Mouse (Mus musculus) embryonic facial prominence, embryonic 11.5 days (tissue): Measurements from ENCODE around the gene Gabrg1. TPM values are rescaled to one million over a fixed set of nuclear protein-coding genes. Genes with fewer than 3 reads are reported as not detected.

Source experiments
- ATAC-seq: fragments of 200-750 bp; cut with Nextera tagmentation; replicated peaks from 2 replicates; pipeline ENCODE4 v1.8.0; 2017; ENCODE audit warnings: low read depth; ENCODE audit not compliant: insufficient number of reproducible peaks, low FRiP score, low TSS enrichment
- DNase-seq: peaks from one replicate; pipeline ENCODE4 v3.0.0-alpha.2; 2015; ENCODE audit warnings: low spot score
- H3K27ac ChIP-seq: fragments of 300-500 bp; sonication (generic); replicated peaks from 2 replicates; pipeline ENCODE4 v1.5.1; 2014; ENCODE audit warnings: mild to moderate bottlenecking, low read depth, low read length, control low read depth
- H3K27me3 ChIP-seq: fragments of 300-500 bp; sonication (generic); 2 replicates; pipeline ENCODE4 v1.6.1; 2014; ENCODE audit warnings: mild to moderate bottlenecking, low read length, moderate library complexity, mixed read lengths; ENCODE audit not compliant: control insufficient read depth, insufficient read depth
- H3K36me3 ChIP-seq: fragments of 300-500 bp; sonication (generic); replicated peaks from 2 replicates; pipeline ENCODE4 v1.6.1; 2014; ENCODE audit warnings: low read depth, mild to moderate bottlenecking, low read length, moderate library complexity, mixed read lengths; ENCODE audit not compliant: control insufficient read depth, insufficient read depth
- H3K4me1 ChIP-seq: fragments of 300-500 bp; sonication (generic); 2 replicates; pipeline ENCODE4 v1.6.1; 2014; ENCODE audit warnings: low read length, mixed read lengths; ENCODE audit not compliant: control insufficient read depth, insufficient read depth
- H3K4me2 ChIP-seq: fragments of 300-500 bp; sonication (generic); 2 replicates; pipeline ENCODE4 v1.6.1; 2014; ENCODE audit warnings: low read depth, mild to moderate bottlenecking, control low read depth, low read length, moderate library complexity
- H3K4me3 ChIP-seq: fragments of 300-500 bp; sonication (generic); 2 replicates; pipeline ENCODE4 v1.5.1; 2014; ENCODE audit warnings: low read depth, low read length, control low read depth
- H3K9ac ChIP-seq: fragments of 300-500 bp; sonication (generic); replicated peaks from 2 replicates; pipeline ENCODE4 v1.6.1; 2014; ENCODE audit warnings: mild to moderate bottlenecking, control low read depth, low read length
- H3K9me3 ChIP-seq: fragments of 300-500 bp; sonication (generic); replicated peaks from 2 replicates; pipeline ENCODE4 v1.6.1; 2016; ENCODE audit warnings: mild to moderate bottlenecking, low read length, inconsistent platforms, mixed read lengths; ENCODE audit not compliant: control insufficient read depth
- WGBS: fragments of 180-500 bp; shearing (Covaris S2); extraction: QIAGEN DNeasy Blood & Tissue Kit; methylation state at CpG from one replicate; pipeline ENCODE4 v1.1.7; 2014; 5-methylcytosine and 5-hydroxymethylcytosine counted together
- polyA plus RNA-seq: library from polyadenylated mRNA; unstranded; fragments of >200 nt; fragmentation: Nextera tagmentation; extraction: Ambion mirVana; gene quantifications from 2 replicates; pipeline ENCODE4 v1.2.1, GENCODE M21; 2014

The Gabrg1 gene
- polyA plus RNA-seq = 0.07 and 0.13 TPM in 2 replicates

GRCm38 (mm10) chr5:70842192-70843095 lies at the start of gene Gabrg1:
TSS of gene Gabrg1 (minus strand) at chr5:70842617.
- 1% methylated on average over 19 of the region's 19 CpGs for WGBS
- Histone ChIP-seq H3K4me1 (no peaks in the 10 kb centered on the region), H3K36me3 (no peaks in the 10 kb centered on the region), H3K9ac (peak within 1 kb of the TSS; percentile 18; the same call in 1 of the 2 replicates), H3K27ac (no peak within 1 kb of the TSS), H3K27me3 (no peaks in the 10 kb centered on the region), H3K9me3 (no peaks in the 10 kb centered on the region), H3K4me2 (peak within 1 kb of the TSS; percentile 48), H3K4me3 (peak within 1 kb of the TSS; percentile 5)
- DNase-seq (peak; percentile 62), ATAC-seq (peak; percentile 91)

DNA sequence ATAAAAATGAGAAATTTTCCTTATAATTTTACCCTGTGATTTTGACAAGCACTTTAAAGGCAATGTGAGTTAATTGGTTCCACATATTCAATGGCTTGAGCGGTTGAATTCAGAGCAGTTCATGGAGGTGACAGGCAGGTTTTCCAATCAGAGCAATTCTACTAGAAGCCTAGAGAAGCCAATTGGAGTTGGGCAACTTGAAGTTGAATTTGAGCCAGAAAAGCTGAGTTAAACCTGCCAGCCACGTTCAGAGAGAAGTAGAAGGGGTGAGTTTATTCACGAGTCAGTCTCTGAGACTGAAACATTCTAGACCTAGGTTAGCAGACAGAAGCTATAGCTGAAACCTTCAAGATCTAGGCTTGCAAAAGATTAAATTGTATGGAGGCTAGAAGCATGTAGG lies 41.6 kb upstream of the Gabrg1 start:
- H3K4me3 ChIP-seq = no peak overlapping the region
- WGBS = 83% methylated on average over 3 of the region's 3 CpGs

DNA sequence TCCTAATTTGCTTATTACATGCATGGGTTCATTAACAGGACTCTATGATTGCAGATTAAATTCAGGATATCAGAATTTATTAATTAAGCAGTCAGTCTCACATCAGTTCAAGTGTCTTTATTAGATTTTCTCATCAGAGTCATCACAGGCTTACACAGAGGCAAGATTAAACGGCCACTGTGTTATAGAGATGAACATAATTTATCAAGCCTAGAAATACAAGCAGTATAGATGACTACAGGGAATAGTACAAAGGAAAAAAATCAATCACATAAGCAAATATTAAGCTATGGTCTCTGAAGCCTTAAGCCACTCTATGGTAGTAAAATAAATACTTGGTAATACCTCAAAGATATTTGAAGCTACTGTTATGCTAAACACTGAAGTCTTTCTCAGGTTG lies 27.7 kb upstream of the Gabrg1 start:
- H3K27ac ChIP-seq = no peak overlapping the region
- no peak overlapping the region for H3K9ac ChIP-seq
- 77% methylated on average over 1 of the region's 1 CpGs for WGBS
- DNase-seq (no peak), ATAC-seq (no peak)
- no peak overlapping the region for H3K4me3 ChIP-seq
- H3K4me1 ChIP-seq = no peaks in the 10 kb centered on the region
- no peaks in the 10 kb centered on the region for H3K36me3 ChIP-seq
- H3K4me2 ChIP-seq = no peak overlapping the region
- no peaks in the 10 kb centered on the region for H3K9me3 ChIP-seq
- no peaks in the 10 kb centered on the region for H3K27me3 ChIP-seq

More for the DNA sequence above, 41.6 kb upstream of the Gabrg1 start:
- ATAC-seq = no peak
- Histone ChIP-seq H3K9ac (no peak overlapping the region), H3K27me3 (no peaks in the 10 kb centered on the region), H3K4me1 (no peaks in the 10 kb centered on the region), H3K36me3 (no peaks in the 10 kb centered on the region), H3K4me2 (no peak overlapping the region), H3K9me3 (no peaks in the 10 kb centered on the region), H3K27ac (no peak overlapping the region)
- no peak for DNase-seq

GRCm38 (mm10) chr5:70843096-70843734 lies 798 bp upstream of the Gabrg1 start:
- DNase-seq = peak; percentile 91
- no peak overlapping the region for H3K9ac ChIP-seq
- H3K4me3 ChIP-seq = peak overlapping the region; percentile 5; the same call in 1 of the 2 replicates
- peak overlapping the region; percentile 48 for H3K4me2 ChIP-seq
- ATAC-seq = peak; percentile 91
- H3K36me3 ChIP-seq = no peaks in the 10 kb centered on the region
- no peak overlapping the region for H3K27ac ChIP-seq
- no peaks in the 10 kb centered on the region for H3K27me3 ChIP-seq
- H3K4me1 ChIP-seq = no peaks in the 10 kb centered on the region
- 12% methylated on average over 11 of the region's 11 CpGs for WGBS
- no peaks in the 10 kb centered on the region for H3K9me3 ChIP-seq

DNA sequence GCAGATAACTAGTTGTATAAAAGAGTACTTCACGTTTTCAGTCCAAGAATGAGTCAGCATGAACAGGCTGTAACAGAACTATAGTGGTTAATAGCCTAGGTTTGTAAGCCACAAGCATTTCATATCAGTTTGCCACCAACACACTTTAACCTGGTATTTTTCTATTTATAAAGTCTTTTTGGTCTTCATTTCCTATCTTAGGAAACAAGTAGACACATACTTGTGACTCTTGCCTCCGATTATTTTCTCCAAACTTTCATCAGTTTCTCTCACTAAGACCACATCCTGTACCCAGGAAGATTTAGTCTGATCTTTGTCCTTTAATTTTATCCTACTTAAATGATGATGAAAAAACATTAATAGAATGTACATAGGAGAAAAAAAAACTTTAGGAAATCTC lies 23.7 kb downstream of the Gabrg1 start:
- no peak overlapping the region for H3K4me3 ChIP-seq
- H3K9ac ChIP-seq = no peak overlapping the region
- no peak overlapping the region for H3K4me2 ChIP-seq
- no peak for DNase-seq
- H3K36me3 ChIP-seq = no peaks in the 10 kb centered on the region
- H3K4me1 ChIP-seq = no peaks in the 10 kb centered on the region
- ATAC-seq = no peak
- H3K9me3 ChIP-seq = no peaks in the 10 kb centered on the region
- H3K27ac ChIP-seq = no peak overlapping the region
- H3K27me3 ChIP-seq = no peaks in the 10 kb centered on the region
- 76% methylated on average over 2 of the region's 2 CpGs for WGBS

GRCm38 (mm10) chr5:70736156-70736555 lies 106.3 kb downstream of the Gabrg1 start:
- ATAC-seq (no peak), DNase-seq (no peak)
- Histone ChIP-seq H3K4me1 (no peaks in the 10 kb centered on the region), H3K9ac (no peak overlapping the region), H3K4me3 (no peak overlapping the region), H3K9me3 (no peaks in the 10 kb centered on the region), H3K27me3 (no peaks in the 10 kb centered on the region), H3K36me3 (no peaks in the 10 kb centered on the region), H3K27ac (no peak overlapping the region), H3K4me2 (no peak overlapping the region)
- WGBS = 85% methylated on average over 2 of the region's 2 CpGs

- no peaks in the 10 kb centered on the region for H3K36me3 ChIP-seq
- H3K9ac ChIP-seq = no peak overlapping the region
- H3K27me3 ChIP-seq = no peaks in the 10 kb centered on the region
- H3K4me1 ChIP-seq = no peaks in the 10 kb centered on the region
- ATAC-seq (no peak), DNase-seq (no peak)
- no peak overlapping the region for H3K27ac ChIP-seq
- no peak overlapping the region for H3K4me3 ChIP-seq
- no peak overlapping the region for H3K4me2 ChIP-seq
- H3K9me3 ChIP-seq = no peaks in the 10 kb centered on the region
Measured at GRCm38 (mm10) chr5:70704361-70704760, 138.1 kb downstream of the Gabrg1 start.
